Comparison of ENCODE assay signal across 11 mouse cellular contexts in the genomic region with DNA sequence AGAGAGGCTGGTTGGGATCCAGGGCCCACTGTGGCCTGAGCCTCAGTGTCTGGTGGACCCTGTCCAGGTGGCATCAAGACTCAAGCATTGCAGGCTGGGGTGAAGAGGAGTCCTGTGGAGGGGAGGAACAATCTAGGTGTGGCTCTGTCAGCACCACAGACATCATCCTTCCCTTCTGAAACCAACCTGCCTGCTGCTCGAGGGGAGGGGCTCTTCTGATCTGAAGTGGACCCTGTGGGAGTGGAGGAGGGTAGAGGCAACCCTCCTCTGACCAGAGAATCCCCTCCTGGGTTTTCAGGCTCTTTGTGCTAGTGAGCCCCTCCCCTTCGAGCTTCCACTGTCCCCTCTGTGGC. TPM values are rescaled to one million over a fixed set of nuclear protein-coding genes. Genes with fewer than 3 reads are reported as not detected.
DNase-seq lines count a peak whose midpoint lies in the region; ATAC-seq and TF ChIP-seq lines count a peak whose summit lies in the region.
"Had no signal": no experiment of that assay in that cellular context is flagged by ENCODE, and none has a peak within 500 bp of the region (broad histone marks: within the 10 kb centered on the region; RNA-seq: fewer than 3 reads in every experiment).

No protein-coding gene starts in this region.

- in situ Hi-C loops in ES-E14 (cut with MboI; ENCODE audit: low sequenced_read_pairs in 2 of 2, unreplicated experiment in 2 of 2): no loop called here

- H3K36me3 ChIP-seq in heart, embryonic 10.5 days: peaks cover 32% of the 10 kb centered on the region
- peaks cover 16% of the 10 kb centered on the region; the same call in 1 of the 2 replicates for H3K36me3 ChIP-seq in ES-E14 (ENCODE audit: control insufficient read depth, insufficient read depth, low read length, poor library complexity, severe bottlenecking)
- H3K36me3 ChIP-seq in hindbrain, embryonic 10.5 days: peaks cover 70% of the 10 kb centered on the region

- intact Hi-C loops in heart, postnatal 10 days (cut with DNase I): no loop called here

- no peaks in the 10 kb centered on the region for H3K27me3 ChIP-seq in heart, embryonic 10.5 days (ENCODE audit: insufficient read depth, poor library complexity, severe bottlenecking)
- no peaks in the 10 kb centered on the region for H3K27me3 ChIP-seq in hindbrain, embryonic 10.5 days (ENCODE audit: insufficient read depth, poor library complexity, severe bottlenecking)

- peak overlapping the region; percentile 78; the same call in 1 of the 2 replicates for H3K27ac ChIP-seq in heart, embryonic 10.5 days
- no peak overlapping the region for H3K27ac ChIP-seq in ES-E14 (ENCODE audit: insufficient read depth, low read depth, low read length, poor library complexity, severe bottlenecking)
- peak overlapping the region; percentile 98 for H3K27ac ChIP-seq in hindbrain, embryonic 10.5 days

- peak overlapping the region; percentile 14; the same call in 1 of the 2 replicates for H3K9ac ChIP-seq in ES-E14 (ENCODE audit: insufficient read depth, low read depth, low read length, poor library complexity, severe bottlenecking)

- WGBS in heart, embryonic 10.5 days: 29% methylated on average over 2 of the region's 2 CpGs
- 7% methylated on average over 2 of the region's 2 CpGs for WGBS in hindbrain, embryonic 10.5 days

- DNase-seq in heart, embryonic 10.5 days (ENCODE audit: low spot score): no peak
- DNase-seq in heart, postnatal 10 days: no peak
- DNase-seq in ES-E14 (ENCODE audit: low read depth, low spot score): no peak
- no peak for DNase-seq in hindbrain, embryonic 10.5 days (ENCODE audit: low spot score)
- no peak for DNase-seq in lung, adult 18-20 months
- no peak for DNase-seq in urinary bladder, postnatal 36 days (ENCODE audit: low spot score in 2 of 2)
- DNase-seq in kidney, adult 8-10 months: no peak
- DNase-seq: B cell, adult 2 months; gastrocnemius, postnatal 14 days; kidney, postnatal 36 days had no signal

- H3K4me3 ChIP-seq in heart, embryonic 10.5 days: no peak overlapping the region
- H3K4me3 ChIP-seq in ES-E14 (ENCODE audit: insufficient read depth in 1 of 2, low read depth in 1 of 2, low read length in 2 of 2, poor library complexity in 1 of 2, severe bottlenecking in 1 of 2): no peak overlapping the region
- H3K4me3 ChIP-seq in hindbrain, embryonic 10.5 days: peak overlapping the region; percentile 35; the same call in 1 of the 2 replicates

- H3K4me1 ChIP-seq in heart, embryonic 10.5 days: peaks cover 91% of the 10 kb centered on the region
- H3K4me1 ChIP-seq in ES-E14 (ENCODE audit: control insufficient read depth in 2 of 2, insufficient read depth in 2 of 2, low read length in 2 of 2, poor library complexity in 1 of 2): peaks cover 13 to 51% of the 10 kb centered on the region in 2 experiments
- H3K4me1 ChIP-seq in hindbrain, embryonic 10.5 days (replicated peaks): peaks cover 98% of the 10 kb centered on the region

- ATAC-seq in megakaryocyte-erythroid progenitor cell, adult 5-6 weeks (replicated peaks; ENCODE audit: low FRiP score, low TSS enrichment, poor library complexity, severe bottlenecking): 0 out of 2 replicates have a peak, but pooled peaks have one; percentile 13

- H3K9me3 ChIP-seq in heart, embryonic 10.5 days: no peaks in the 10 kb centered on the region
- H3K9me3 ChIP-seq in ES-E14 (ENCODE audit: control insufficient read depth, insufficient read depth, low read depth, low read length): no peaks in the 10 kb centered on the region
- H3K9me3 ChIP-seq in hindbrain, embryonic 10.5 days: no peaks in the 10 kb centered on the region

TF ChIP-seq in ES-E14, 5 proteins besides CTCF, POLR2A, EP300 and RAD21:
- no peak for TF ChIP-seq ZNF384 (IDR thresholded peaks at IDR 0.05; ENCODE audit: low read depth, low read length)
- no peak for TF ChIP-seq MAFK (IDR thresholded peaks at IDR 0.05; ENCODE audit: insufficient read depth, low read depth, low read length)
- TF ChIP-seq HCFC1 (IDR thresholded peaks at IDR 0.05; ENCODE audit: borderline replicate concordance, insufficient read depth, low read length): no peak
- no peak for TF ChIP-seq ZC3H11A (IDR thresholded peaks at IDR 0.05; ENCODE audit: borderline replicate concordance, low read depth, low read length)
- TF ChIP-seq CHD2 (IDR thresholded peaks at IDR 0.05; ENCODE audit: low read depth, low read length): no peak
TF ChIP-seq in ES-E14: peak in this region for 0.

RNA-seq across cellular contexts. Expression of gene Ssbp3, which starts 25.1 kb away (rescaled TPM):
- 69.6 and 139 TPM in 2 replicates for polyA plus RNA-seq in heart, embryonic 10.5 days (2016; fragmentation: Nextera tagmentation; extraction: Ambion mirVana)
- 10 to 100 TPM; 41.6 to 49.9 TPM for total RNA-seq in heart, postnatal 10 days (2021)
- 42.3 and 42.6 TPM in 2 replicates for total RNA-seq in ES-E14 (2012; rRNA removed)
- polyA plus RNA-seq in hindbrain, embryonic 10.5 days (2016; fragmentation: Nextera tagmentation; extraction: Ambion mirVana): 140 and 180 TPM in 2 replicates
- 104 and 138 TPM in 2 replicates for total RNA-seq in megakaryocyte-erythroid progenitor cell, adult 5-6 weeks (2014; fragmentation: Nextera tagmentation)
- total RNA-seq in megakaryocyte-erythroid progenitor cell, adult 5-6 weeks (2017): 50.5 and 63.4 TPM in 2 replicates
